Mouse (Mus musculus): ENCODE measurements around the gene Hoxa7.

Gene Hoxa7

GRCm38 (mm10) chr6:52253511-52254500 is 32.2 kb upstream of the Hoxa7 start:
- DNase-seq (ENCODE audit: low spot score in 2 of 2) = peak in 1 of 2 experiments; percentile 48

GRCm38 (mm10) chr6:52252775-52253376 is 31.2 kb upstream of the Hoxa7 start:
- DNase-seq (ENCODE audit: low spot score in 2 of 2) = peak; percentile 34 to 61

GRCm38 (mm10) chr6:52252016-52252774 is 30.5 kb upstream of the Hoxa7 start:
- DNase-seq (ENCODE audit: low spot score in 2 of 2) = peak in 1 of 2 experiments; percentile 56

- peak in 1 of 2 experiments; percentile 46 for DNase-seq (ENCODE audit: low spot score in 2 of 2)
Observed at GRCm38 (mm10) chr6:52251177-52251879, 29.7 kb upstream of the Hoxa7 start.

- DNase-seq (ENCODE audit: low spot score in 2 of 2) = peak in 1 of 2 experiments; percentile 40
Observed at GRCm38 (mm10) chr6:52249826-52250225, 28.2 kb upstream of the Hoxa7 start.

GRCm38 (mm10) chr6:52249415-52249738 is 27.7 kb upstream of the Hoxa7 start:
- DNase-seq (ENCODE audit: low spot score in 2 of 2) = no peak

GRCm38 (mm10) chr6:52248638-52249414 is 27.2 kb upstream of the Hoxa7 start:
- peak in 1 of 2 experiments; percentile 59 for DNase-seq (ENCODE audit: low spot score in 2 of 2)

GRCm38 (mm10) chr6:52247766-52248637 is 26.3 kb upstream of the Hoxa7 start:
- DNase-seq (ENCODE audit: low spot score in 2 of 2) = peak in 1 of 2 experiments; percentile 57

GRCm38 (mm10) chr6:52246916-52247315 is 25.3 kb upstream of the Hoxa7 start:
- no peak for DNase-seq (ENCODE audit: low spot score in 2 of 2)

- peak in 1 of 2 experiments; percentile 61 for DNase-seq (ENCODE audit: low spot score in 2 of 2)
Observed at GRCm38 (mm10) chr6:52246403-52246803, 24.7 kb upstream of the Hoxa7 start.

- DNase-seq (ENCODE audit: low spot score in 2 of 2) = peak in 1 of 2 experiments; percentile 63
Observed at GRCm38 (mm10) chr6:52245757-52246142, 24.1 kb upstream of the Hoxa7 start, which contains the start of gene Hoxa11. Gene Hoxa11 (minus strand): TSS chr6:52245810.

- DNase-seq (ENCODE audit: low spot score in 2 of 2) = peak in 1 of 2 experiments; percentile 60
Observed at GRCm38 (mm10) chr6:52245040-52245756, 23.5 kb upstream of the Hoxa7 start.

- DNase-seq (ENCODE audit: low spot score in 2 of 2) = peak in 1 of 2 experiments; percentile 49
Observed at GRCm38 (mm10) chr6:52244471-52245039, 22.9 kb upstream of the Hoxa7 start.

GRCm38 (mm10) chr6:52243681-52244121 is 22.0 kb upstream of the Hoxa7 start:
- DNase-seq (ENCODE audit: low spot score in 2 of 2) = peak in 1 of 2 experiments; percentile 59

- DNase-seq (ENCODE audit: low spot score in 2 of 2) = peak in 1 of 2 experiments; percentile 58
Observed at GRCm38 (mm10) chr6:52242801-52243332, 21.2 kb upstream of the Hoxa7 start.

GRCm38 (mm10) chr6:52241001-52241621 is 19.5 kb upstream of the Hoxa7 start:
- peak in 1 of 2 experiments; percentile 54 for DNase-seq (ENCODE audit: low spot score in 2 of 2)

GRCm38 (mm10) chr6:52240389-52241000 is 18.8 kb upstream of the Hoxa7 start, which contains the start of gene Hoxa10:
Gene Hoxa10 (minus strand): TSS chr6:52240854.
- peak; percentile 86 to 95 for DNase-seq (ENCODE audit: low spot score in 2 of 2)
